Mouse (Mus musculus) lung, postnatal 0 days (tissue): Measurements from ENCODE around the gene Mtfr1l.

ENCODE experiments used
- CTCF ChIP-seq: IDR thresholded peaks from 2 replicates; pipeline ENCODE4 v1.5.1; 2016; ENCODE audit warnings: antibody characterized with exemption, mild to moderate bottlenecking
- EP300 ChIP-seq: IDR thresholded peaks from 2 replicates; pipeline ENCODE4 v1.6.1; 2016; ENCODE audit warnings: antibody characterized with exemption, mild to moderate bottlenecking, control low read depth

- TF ChIP-seq CTCF: no peak
- no peak for TF ChIP-seq EP300
Observed at GRCm38 (mm10) chr4:134518541-134518940, 16.6 kb downstream of the Mtfr1l start.
